Mouse (Mus musculus) heart, embryonic 14.5 days (tissue): ENCODE results near the gene Btbd2. TPM values are rescaled to one million over a fixed set of nuclear protein-coding genes. Genes with fewer than 3 reads are reported as not detected.
"Not testable (repeated sequence)": the region's sequence is repeated elsewhere in the genome, so short reads cannot be mapped to it uniquely, and the experiment has no call there.

Experiments
- ATAC-seq: fragments of 200-750 bp; cut with Nextera tagmentation; 2 replicates; pipeline ENCODE4 v1.8.0; 2017; ENCODE audit warnings: low read depth, moderate TSS enrichment; ENCODE audit not compliant: insufficient number of reproducible peaks, insufficient read depth, low FRiP score
- H3K27ac ChIP-seq, 2 experiments: fragments of 200-500 bp in 1 of 2; fragments of 300-500 bp in 1 of 2; sonication (generic) in 1 of 2; replicated peaks in 1 of 2; 2 replicates each; pipeline ENCODE4 v1.5.1; 2012 to 2014; ENCODE audit warnings: low read depth in 2 of 2, low read length in 2 of 2, control low read depth in 1 of 2, mild to moderate bottlenecking in 1 of 2, mixed read lengths in 1 of 2; ENCODE audit not compliant: control insufficient read depth in 1 of 2, insufficient read depth in 1 of 2
- H3K27me3 ChIP-seq: fragments of 300-500 bp; sonication (generic); 2 replicates; pipeline ENCODE4 v1.6.1; 2014; ENCODE audit warnings: mild to moderate bottlenecking, low read length, control low read depth; ENCODE audit not compliant: control insufficient read depth, insufficient read depth
- H3K36me3 ChIP-seq: fragments of 300-500 bp; sonication (generic); 2 replicates; pipeline ENCODE4 v1.6.1; 2014; ENCODE audit warnings: mild to moderate bottlenecking, control low read depth, low read length, mixed read lengths; ENCODE audit not compliant: control insufficient read depth, insufficient read depth
- H3K4me1 ChIP-seq, 2 experiments: fragments of 200-500 bp in 1 of 2; fragments of 300-500 bp in 1 of 2; sonication (generic) in 1 of 2; 2 replicates each; pipeline ENCODE4 v1.6.1; 2012 to 2014; ENCODE audit warnings: low read length in 2 of 2, control low read depth in 1 of 2, mixed read lengths in 1 of 2; ENCODE audit not compliant: control insufficient read depth in 2 of 2, insufficient read depth in 2 of 2
- H3K4me2 ChIP-seq: fragments of 300-500 bp; sonication (generic); 2 replicates; pipeline ENCODE4 v1.6.1; 2014; ENCODE audit warnings: mild to moderate bottlenecking, low read length
- H3K4me3 ChIP-seq, 2 experiments: fragments of 200-500 bp in 1 of 2; fragments of 300-500 bp in 1 of 2; sonication (generic) in 1 of 2; 2 replicates each; pipeline ENCODE4 v1.5.1; 2012 to 2014; ENCODE audit warnings: low read length in 2 of 2, mild to moderate bottlenecking in 2 of 2, control low read depth in 1 of 2, low read depth in 1 of 2, moderate library complexity in 1 of 2; ENCODE audit not compliant: control insufficient read depth in 1 of 2, insufficient read depth in 1 of 2
- H3K9ac ChIP-seq: fragments of 300-500 bp; sonication (generic); 2 replicates; pipeline ENCODE4 v1.6.1; 2014; ENCODE audit warnings: mild to moderate bottlenecking, low read length
- H3K9me3 ChIP-seq: fragments of 300-500 bp; sonication (generic); 2 replicates; pipeline ENCODE4 v1.6.1; 2016; ENCODE audit warnings: low read length, control low read depth; ENCODE audit not compliant: control insufficient read depth
- WGBS: fragments of 180-500 bp; shearing (Covaris S2); extraction: QIAGEN DNeasy Blood & Tissue Kit; methylation state at CpG from one replicate; pipeline ENCODE4 v1.1.7; 2014; 5-methylcytosine and 5-hydroxymethylcytosine counted together
- polyA plus RNA-seq: library from polyadenylated mRNA; unstranded; fragments of >200 nt; fragmentation: Nextera tagmentation; extraction: Ambion mirVana; gene quantifications from 2 replicates; pipeline ENCODE4 v1.2.1, GENCODE M21; 2014

Gene Btbd2
- polyA plus RNA-seq, 1 experiment from 2014 or later, result 53.8 TPM

DNA sequence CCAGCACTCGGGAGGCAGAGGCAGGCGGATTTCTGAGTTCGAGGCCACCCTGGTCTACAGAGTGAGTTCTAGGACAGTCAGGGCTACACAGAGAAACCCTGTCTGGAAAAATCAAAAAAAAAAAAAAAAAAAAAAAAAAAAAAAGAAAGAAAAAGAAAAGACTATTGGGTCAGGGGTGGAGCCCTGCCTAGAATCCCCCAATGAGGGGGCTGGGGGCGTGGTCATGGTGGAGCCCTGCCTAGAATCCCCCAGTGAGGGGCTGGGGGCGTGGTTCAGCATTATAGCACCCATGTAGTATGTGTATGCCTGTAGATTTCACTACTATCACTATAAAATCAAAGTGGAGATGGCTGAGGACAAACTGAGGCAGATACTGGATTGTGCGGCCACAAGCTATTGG lies 7.0 kb downstream of the Btbd2 start:
- 84% methylated on average over 6 of the region's 6 CpGs for WGBS
- H3K9ac ChIP-seq, H3K27me3 ChIP-seq, ATAC-seq, H3K4me1 ChIP-seq, H3K27ac ChIP-seq, H3K4me3 ChIP-seq, H3K9me3 ChIP-seq, H3K4me2 ChIP-seq: not testable (repeated sequence)
- peaks cover 40% of the 10 kb centered on the region for H3K36me3 ChIP-seq

DNA sequence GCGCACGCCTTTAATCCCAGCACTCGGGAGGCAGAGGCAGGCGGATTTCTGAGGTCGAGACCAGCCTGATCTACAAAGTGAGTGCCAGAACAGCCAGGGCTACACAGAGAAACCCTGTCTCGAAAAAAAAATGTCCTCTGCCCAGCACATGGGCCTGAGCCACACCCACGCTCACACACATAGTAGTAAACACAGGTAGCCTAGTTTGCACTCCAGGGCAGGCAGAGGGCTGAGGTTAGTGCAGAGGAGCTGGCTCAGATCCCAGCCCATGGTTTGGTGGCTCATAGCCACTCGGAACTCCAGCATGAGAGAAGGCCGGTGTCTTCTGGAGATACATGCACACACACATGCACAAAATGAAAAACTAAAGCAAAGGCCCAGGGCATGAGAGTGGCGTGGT lies 9.9 kb downstream of the Btbd2 start:
- no peak overlapping the region for H3K4me2 ChIP-seq
- ATAC-seq, result no peak
- H3K9me3 ChIP-seq, result no peaks in the 10 kb centered on the region
- no peaks in the 10 kb centered on the region for H3K27me3 ChIP-seq
- H3K27ac ChIP-seq, result no peak overlapping the region
- 94% methylated on average over 10 of the region's 10 CpGs for WGBS
- no peak overlapping the region for H3K4me3 ChIP-seq
- no peak overlapping the region for H3K9ac ChIP-seq
- peaks cover 65% of the 10 kb centered on the region for H3K36me3 ChIP-seq
- H3K4me1 ChIP-seq, result no peaks in the 10 kb centered on the region; a peak in 1 of 4 replicates

DNA sequence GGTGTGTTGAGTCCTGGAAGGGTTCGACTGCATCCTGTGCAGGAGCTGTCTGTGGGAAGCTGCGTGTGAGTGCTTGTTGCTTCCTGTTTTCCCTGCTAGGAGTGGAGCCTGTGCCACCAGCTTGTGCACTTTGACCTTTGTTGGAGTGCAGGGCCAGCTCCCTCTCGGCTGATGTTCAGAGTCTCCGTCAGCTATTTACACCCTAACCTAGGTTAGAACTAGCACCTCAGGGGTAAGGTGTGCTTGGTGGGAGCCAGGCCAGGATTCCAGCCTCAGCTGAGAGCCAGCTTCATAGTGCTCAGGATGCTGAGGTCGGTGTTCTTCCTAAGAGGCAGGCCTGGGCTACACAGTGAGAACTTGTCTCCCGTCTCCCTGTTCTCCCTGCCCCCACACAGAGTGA lies 21.5 kb downstream of the Btbd2 start:
- WGBS, result 78% methylated on average over 6 of the region's 6 CpGs
- H3K4me3 ChIP-seq, result no peak overlapping the region
- H3K27me3 ChIP-seq, result no peaks in the 10 kb centered on the region
- ATAC-seq, result no peak
- peaks cover 0 to under 1% of the 10 kb centered on the region in 2 experiments; a peak in 1 of 4 replicates for H3K4me1 ChIP-seq
- H3K9ac ChIP-seq, result no peak overlapping the region
- H3K27ac ChIP-seq, result no peak overlapping the region
- no peaks in the 10 kb centered on the region for H3K9me3 ChIP-seq
- H3K4me2 ChIP-seq, result no peak overlapping the region
- peaks cover 72% of the 10 kb centered on the region for H3K36me3 ChIP-seq

DNA sequence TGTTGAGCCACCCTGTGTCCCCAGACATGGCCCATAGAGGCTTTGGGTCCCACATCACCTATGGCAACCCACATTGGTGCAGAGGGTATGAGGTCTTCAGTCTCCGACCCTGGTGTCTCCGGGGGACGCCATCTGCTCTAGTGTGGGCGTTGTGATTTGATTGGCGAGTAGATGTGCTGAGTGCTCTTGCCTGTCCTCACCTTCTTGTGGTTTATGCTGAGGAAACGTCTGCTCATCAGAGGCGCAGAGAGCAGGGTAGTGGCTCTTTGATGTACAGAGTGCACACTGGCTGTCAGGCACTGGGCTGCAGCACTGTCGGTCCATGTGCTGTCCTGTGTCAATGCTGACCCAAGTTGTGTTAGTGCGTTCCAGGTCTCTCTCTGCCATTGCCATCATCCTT lies 27.9 kb downstream of the Btbd2 start:
- 66% methylated on average over 9 of the region's 9 CpGs for WGBS
- no peaks in the 10 kb centered on the region for H3K9me3 ChIP-seq
- H3K4me2 ChIP-seq, result no peak overlapping the region
- peaks cover 32 to 53% of the 10 kb centered on the region in 2 experiments for H3K4me1 ChIP-seq
- H3K4me3 ChIP-seq, result no peak overlapping the region
- H3K27me3 ChIP-seq, result no peaks in the 10 kb centered on the region
- ATAC-seq, result no peak
- H3K9ac ChIP-seq, result no peak overlapping the region
- H3K36me3 ChIP-seq, result peaks cover 8% of the 10 kb centered on the region
- H3K27ac ChIP-seq, result no peak overlapping the region

DNA sequence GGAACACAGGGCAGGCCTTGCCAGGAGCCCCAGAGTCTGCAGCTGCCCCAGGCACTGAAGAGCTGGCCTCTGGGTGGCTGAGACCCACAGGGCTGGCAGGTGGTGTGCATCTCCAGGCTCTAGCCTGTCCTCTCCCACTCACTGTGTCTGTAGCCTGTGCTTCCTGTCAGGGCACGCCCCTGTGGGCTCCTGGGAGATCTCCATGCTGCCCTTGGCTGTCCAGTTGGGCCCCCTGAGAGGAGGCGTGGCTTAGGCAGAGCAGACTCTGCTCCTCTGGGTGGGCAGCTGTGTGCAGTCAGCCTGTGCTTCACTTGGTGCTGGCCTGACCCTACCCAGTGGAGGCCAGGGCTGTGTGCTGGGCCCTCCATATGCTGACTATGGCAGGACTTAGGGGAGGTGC lies 29.2 kb downstream of the Btbd2 start:
- Histone ChIP-seq H3K4me1 (peaks cover 39 to 60% of the 10 kb centered on the region in 2 experiments), H3K4me2 (0 out of 2 replicates have a peak overlapping the region, but pooled peaks have one; percentile 27)

DNA sequence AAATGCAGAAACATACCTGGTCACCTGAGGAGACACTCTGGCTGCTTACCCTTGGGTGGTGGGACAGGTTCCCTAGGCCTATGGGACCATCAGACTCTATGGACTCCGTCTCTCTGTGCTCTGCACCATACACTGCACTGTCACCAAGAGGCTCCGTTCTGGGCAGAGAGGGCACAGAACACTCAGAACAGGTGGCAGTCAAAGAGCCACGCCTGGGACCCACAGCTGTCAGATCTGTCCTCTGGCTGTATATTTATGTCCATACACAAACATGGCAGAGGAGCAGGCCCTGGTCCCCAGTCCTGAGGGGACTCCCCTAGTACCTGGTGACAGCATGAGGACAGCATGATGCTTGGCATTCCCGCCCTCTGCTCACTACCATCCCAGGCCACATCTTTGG lies 31.1 kb downstream of the Btbd2 start:
- Histone ChIP-seq H3K36me3 (no peaks in the 10 kb centered on the region), H3K27ac (no peak overlapping the region), H3K4me2 (no peak overlapping the region), H3K4me1 (peaks cover 42 to 66% of the 10 kb centered on the region in 2 experiments), H3K9ac (peak overlapping the region; percentile 22; the same call in 1 of the 2 replicates), H3K4me3 (no peak overlapping the region), H3K9me3 (no peaks in the 10 kb centered on the region), H3K27me3 (no peaks in the 10 kb centered on the region)
- no peak for ATAC-seq
- 86% methylated on average over 4 of the region's 4 CpGs for WGBS

More for the DNA sequence above, 29.2 kb downstream of the Btbd2 start:
- Histone ChIP-seq H3K4me3 (no peak overlapping the region), H3K27me3 (no peaks in the 10 kb centered on the region), H3K9me3 (no peaks in the 10 kb centered on the region), H3K9ac (peak overlapping the region; percentile 56), H3K36me3 (peaks cover 6% of the 10 kb centered on the region), H3K27ac (0 out of 4 replicates have a peak overlapping the region, but pooled peaks of 1 of the 2 experiments have one; percentile 12)
- 0 out of 2 replicates have a peak, but pooled peaks have one; percentile 23 for ATAC-seq
- 9% methylated on average over 2 of the region's 2 CpGs for WGBS

DNA sequence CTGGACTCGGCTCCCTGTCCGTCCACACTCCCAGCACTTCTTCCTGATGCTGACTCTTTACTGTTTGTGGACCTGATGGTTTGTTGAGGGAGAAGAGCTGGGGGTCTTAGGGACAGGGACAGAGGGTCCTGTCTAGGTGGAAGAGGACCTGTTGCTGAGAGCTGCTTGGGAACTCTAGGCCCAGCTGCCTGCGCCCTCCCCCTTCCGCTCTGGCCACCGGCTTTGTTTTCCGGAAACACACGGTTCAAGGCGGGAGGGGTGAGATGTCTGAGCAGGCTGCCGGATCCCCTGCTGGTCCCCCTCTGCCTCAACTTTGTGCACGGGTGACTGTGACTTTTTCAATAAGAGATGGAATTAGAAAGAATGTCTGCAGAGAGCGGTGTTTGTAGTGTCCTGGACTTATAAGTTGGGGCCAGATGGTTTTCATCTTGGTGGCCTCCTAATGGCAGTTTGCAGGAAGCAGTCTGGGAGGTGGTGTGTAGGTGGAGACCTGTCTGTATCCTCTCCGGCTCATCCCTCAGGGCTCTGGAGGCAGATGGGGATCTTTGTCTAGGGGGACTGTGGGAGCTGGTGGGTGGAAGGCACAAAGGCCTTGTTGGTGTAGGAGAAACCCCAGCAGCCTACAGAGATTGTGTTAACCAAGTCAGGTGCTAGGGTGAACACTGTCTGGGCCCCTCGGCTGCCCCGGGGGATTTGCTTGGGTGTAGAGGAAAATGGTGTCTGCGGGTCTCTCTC lies 33.2 kb downstream of the Btbd2 start:
- WGBS, result 13% methylated on average over 15 of the region's 15 CpGs
- peaks cover 28 to 50% of the 10 kb centered on the region in 2 experiments for H3K4me1 ChIP-seq

More for the DNA sequence above, 33.2 kb downstream of the Btbd2 start:
- Histone ChIP-seq H3K4me3 (peak overlapping the region; percentile 86 to 92), H3K27ac (peak overlapping the region; percentile 86 to 90), H3K36me3 (no peaks in the 10 kb centered on the region), H3K27me3 (no peaks in the 10 kb centered on the region), H3K9me3 (no peaks in the 10 kb centered on the region), H3K9ac (peak overlapping the region; percentile 96), H3K4me2 (peak overlapping the region; percentile 98)
- no peak for ATAC-seq
